Mouse (Mus musculus) embryonic facial prominence, embryonic 15.5 days (tissue): Measurements from ENCODE around the gene Epb42. TPM values are rescaled to one million over a fixed set of nuclear protein-coding genes. Genes with fewer than 3 reads are reported as not detected.

ENCODE experiments used
- ATAC-seq: fragments of 200-750 bp; cut with Nextera tagmentation; 2 replicates; pipeline ENCODE4 v1.8.0; 2017; ENCODE audit warnings: low read depth, moderate TSS enrichment; ENCODE audit not compliant: insufficient number of reproducible peaks, low FRiP score, low TSS enrichment
- H3K27ac ChIP-seq: fragments of 300-500 bp; sonication (generic); replicated peaks from 2 replicates; pipeline ENCODE4 v1.5.1; 2015; ENCODE audit warnings: mild to moderate bottlenecking, inconsistent platforms
- H3K27me3 ChIP-seq: fragments of 300-500 bp; sonication (generic); 2 replicates; pipeline ENCODE4 v1.6.1; 2015; ENCODE audit warnings: inconsistent platforms
- H3K36me3 ChIP-seq: fragments of 300-500 bp; sonication (generic); 2 replicates; pipeline ENCODE4 v1.6.1; 2015; ENCODE audit warnings: mild to moderate bottlenecking, inconsistent platforms
- H3K4me1 ChIP-seq: fragments of 300-500 bp; sonication (generic); 2 replicates; pipeline ENCODE4 v1.6.1; 2015; ENCODE audit warnings: inconsistent platforms
- H3K4me2 ChIP-seq: fragments of 300-500 bp; sonication (generic); replicated peaks from 2 replicates; pipeline ENCODE4 v1.6.1; 2015; ENCODE audit warnings: mild to moderate bottlenecking, inconsistent platforms
- H3K4me3 ChIP-seq: fragments of 300-500 bp; sonication (generic); replicated peaks from 2 replicates; pipeline ENCODE4 v1.5.1; 2015; ENCODE audit warnings: mild to moderate bottlenecking, inconsistent platforms
- H3K9ac ChIP-seq: fragments of 300-500 bp; sonication (generic); 2 replicates; pipeline ENCODE4 v1.6.1; 2015; ENCODE audit warnings: inconsistent platforms
- H3K9me3 ChIP-seq: fragments of 300-500 bp; sonication (generic); replicated peaks from 2 replicates; pipeline ENCODE4 v1.6.1; 2016; ENCODE audit warnings: inconsistent platforms
- WGBS: fragments of 180-500 bp; shearing (Covaris S2); methylation state at CpG from one replicate; pipeline ENCODE4 v1.1.7; 2015; 5-methylcytosine and 5-hydroxymethylcytosine counted together
- polyA plus RNA-seq: library from polyadenylated mRNA; unstranded; fragments of >200 nt; fragmentation: Nextera tagmentation; extraction: Ambion mirVana; gene quantifications from 2 replicates; pipeline ENCODE4 v1.2.1, GENCODE M21; 2015

Epb42 gene
- 0.26 and 0.69 TPM in 2 replicates for polyA plus RNA-seq

- Histone ChIP-seq H3K9me3 (no peaks in the 10 kb centered on the region), H3K36me3 (no peaks in the 10 kb centered on the region), H3K27me3 (no peaks in the 10 kb centered on the region), H3K9ac (no peak within 1 kb of the TSS), H3K4me3 (no peak within 1 kb of the TSS), H3K4me1 (no peaks in the 10 kb centered on the region), H3K4me2 (no peak within 1 kb of the TSS), H3K27ac (no peak within 1 kb of the TSS)
- 64% methylated on average over 5 of the region's 5 CpGs for WGBS
- no peak for ATAC-seq
These were observed at the start of gene Epb42 for GRCm38 (mm10) chr2:121036733-121037341. Gene Epb42, minus strand, starts transcription at chr2:121037072.

DNA sequence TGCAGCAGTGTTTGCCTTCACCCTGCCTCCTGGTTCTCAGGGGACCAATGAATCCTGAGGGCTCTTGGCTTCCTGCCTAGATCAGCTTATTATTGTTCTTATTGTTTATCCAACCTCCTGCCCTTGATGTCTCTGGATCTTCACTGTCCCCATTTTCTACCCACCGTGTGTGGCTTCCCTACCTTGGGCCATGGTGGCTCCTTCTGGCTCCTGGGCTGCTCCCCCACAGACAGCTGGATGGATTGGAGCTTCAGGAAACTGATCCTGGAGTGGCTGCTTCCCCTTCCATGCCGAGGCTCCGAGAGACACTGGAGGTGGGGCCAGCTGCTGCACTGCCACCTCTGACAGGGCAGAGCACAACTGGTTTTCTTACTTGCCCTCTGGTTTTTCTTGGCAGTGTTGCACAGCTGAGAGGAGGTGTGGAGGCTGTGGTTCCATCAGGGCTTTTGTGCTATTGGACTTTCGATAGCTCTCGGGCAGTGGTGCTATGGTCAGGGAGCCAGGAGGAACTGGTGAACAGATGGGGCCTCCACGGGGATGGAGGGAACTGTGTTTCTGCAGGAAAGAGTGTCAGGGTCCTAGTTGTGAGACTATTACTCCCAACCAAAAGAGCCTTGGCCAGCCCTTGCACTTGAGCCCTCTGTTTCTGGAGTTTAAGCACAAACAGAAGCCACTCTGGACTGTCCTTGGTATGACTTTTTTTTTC, 48.8 kb upstream of the Epb42 start, which contains the start of gene Tgm5:
Gene Tgm5, minus strand, starts transcription at position 362 of the 706 bp plus-strand sequence.
- H3K4me3 ChIP-seq, result no peak within 1 kb of the TSS
- H3K4me1 ChIP-seq, result no peaks in the 10 kb centered on the region
- no peak within 1 kb of the TSS for H3K27ac ChIP-seq
- H3K9me3 ChIP-seq, result no peaks in the 10 kb centered on the region
- WGBS, result 54% methylated on average over 6 of the region's 6 CpGs
- H3K36me3 ChIP-seq, result no peaks in the 10 kb centered on the region
- no peak for ATAC-seq
- no peaks in the 10 kb centered on the region for H3K27me3 ChIP-seq
- no peak within 1 kb of the TSS for H3K9ac ChIP-seq
- H3K4me2 ChIP-seq, result no peak within 1 kb of the TSS

- no peak overlapping the region for H3K27ac ChIP-seq
- no peak overlapping the region for H3K4me2 ChIP-seq
- no peak overlapping the region for H3K4me3 ChIP-seq
- no peak overlapping the region for H3K9ac ChIP-seq
- H3K9me3 ChIP-seq, result no peaks in the 10 kb centered on the region
- no peaks in the 10 kb centered on the region for H3K36me3 ChIP-seq
- H3K27me3 ChIP-seq, result no peaks in the 10 kb centered on the region
- 82% methylated on average over 1 of the region's 1 CpGs for WGBS
- no peaks in the 10 kb centered on the region for H3K4me1 ChIP-seq
- ATAC-seq, result no peak
These were observed 45.8 kb upstream of the Epb42 start for GRCm38 (mm10) chr2:121082626-121083025.

DNA sequence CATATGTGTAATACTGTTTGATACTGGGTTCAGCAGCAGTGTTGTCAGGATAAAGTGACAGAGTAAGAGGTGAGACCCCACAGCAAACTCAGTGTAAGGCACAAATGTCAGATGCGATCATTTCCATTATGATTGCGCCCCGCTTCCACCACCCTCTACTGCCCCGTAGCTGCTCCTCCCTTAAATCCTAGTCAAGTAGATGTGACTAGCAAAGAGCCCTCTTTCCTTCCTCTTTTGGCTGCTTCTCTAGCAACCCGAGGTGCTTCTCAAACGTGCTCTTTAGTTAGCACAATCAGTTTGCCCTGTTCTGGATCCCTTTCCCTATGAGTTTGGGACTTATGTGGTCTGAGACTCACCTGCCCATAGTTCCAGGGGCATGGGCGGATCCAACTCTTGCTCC, 37.9 kb upstream of the Epb42 start:
- H3K4me3 ChIP-seq, result no peak overlapping the region
- H3K9ac ChIP-seq, result no peak overlapping the region
- no peak overlapping the region for H3K27ac ChIP-seq
- no peak overlapping the region for H3K4me2 ChIP-seq
- no peaks in the 10 kb centered on the region for H3K27me3 ChIP-seq
- no peaks in the 10 kb centered on the region for H3K36me3 ChIP-seq
- no peak for ATAC-seq
- 72% methylated on average over 7 of the region's 7 CpGs for WGBS
- H3K4me1 ChIP-seq, result no peaks in the 10 kb centered on the region
- H3K9me3 ChIP-seq, result no peaks in the 10 kb centered on the region

DNA sequence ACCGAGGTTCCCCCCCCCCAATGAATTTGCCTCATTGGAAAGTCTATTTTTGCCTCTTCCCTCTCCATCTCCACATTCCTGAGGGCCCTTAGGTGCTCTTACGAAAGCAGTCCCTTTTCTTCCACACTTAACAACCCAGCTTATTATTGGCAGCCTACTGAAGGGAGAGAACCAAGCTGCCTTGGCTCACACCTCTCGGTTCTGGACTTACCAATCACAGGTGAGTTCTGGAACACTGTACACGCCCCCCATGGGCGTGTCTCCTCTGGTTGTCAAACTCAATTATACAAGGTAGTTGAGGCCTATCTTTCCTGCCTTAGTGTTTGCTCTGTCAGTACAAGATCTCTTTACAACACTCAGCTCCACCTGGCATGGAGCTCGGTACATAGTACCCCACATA, 35.0 kb upstream of the Epb42 start:
- Histone ChIP-seq H3K9ac (no peak overlapping the region), H3K27ac (no peak overlapping the region), H3K36me3 (no peaks in the 10 kb centered on the region), H3K9me3 (no peaks in the 10 kb centered on the region), H3K27me3 (no peaks in the 10 kb centered on the region), H3K4me3 (no peak overlapping the region), H3K4me1 (no peaks in the 10 kb centered on the region), H3K4me2 (no peak overlapping the region)
- ATAC-seq, result no peak
- 77% methylated on average over 6 of the region's 6 CpGs for WGBS

DNA sequence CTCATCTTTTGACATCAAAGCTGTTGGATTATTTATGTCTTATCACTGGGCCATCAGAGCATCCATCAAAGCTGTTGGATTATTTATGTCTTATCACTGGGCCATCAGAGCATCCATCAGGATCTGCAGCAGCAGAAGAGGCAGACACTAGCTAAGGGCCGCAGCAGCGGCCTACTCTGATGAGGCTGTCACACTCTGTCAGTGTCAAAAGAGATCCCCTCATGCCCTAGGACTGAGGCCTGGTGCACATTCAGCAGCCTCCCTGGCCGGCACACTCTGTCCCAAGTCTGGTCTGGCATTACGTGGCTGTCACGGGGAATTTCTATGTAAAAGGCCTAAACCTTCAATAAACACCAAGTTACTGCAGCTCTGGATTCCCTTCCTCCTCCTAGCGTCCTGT, 32.6 kb upstream of the Epb42 start:
- no peak overlapping the region for H3K4me3 ChIP-seq
- no peak overlapping the region for H3K27ac ChIP-seq
- no peaks in the 10 kb centered on the region for H3K36me3 ChIP-seq
- WGBS, result 67% methylated on average over 6 of the region's 6 CpGs
- no peak for ATAC-seq
- H3K4me2 ChIP-seq, result no peak overlapping the region
- no peaks in the 10 kb centered on the region for H3K9me3 ChIP-seq
- no peak overlapping the region for H3K9ac ChIP-seq
- no peaks in the 10 kb centered on the region for H3K4me1 ChIP-seq
- H3K27me3 ChIP-seq, result no peaks in the 10 kb centered on the region

- no peaks in the 10 kb centered on the region for H3K27me3 ChIP-seq
- no peak for ATAC-seq
- no peaks in the 10 kb centered on the region for H3K36me3 ChIP-seq
- no peak overlapping the region for H3K4me2 ChIP-seq
- no peaks in the 10 kb centered on the region for H3K9me3 ChIP-seq
- H3K27ac ChIP-seq, result no peak overlapping the region
- H3K4me1 ChIP-seq, result no peaks in the 10 kb centered on the region
- H3K9ac ChIP-seq, result no peak overlapping the region
- H3K4me3 ChIP-seq, result no peak overlapping the region
- WGBS, result 57% methylated on average over 4 of the region's 4 CpGs
These were observed 30.2 kb upstream of the Epb42 start for GRCm38 (mm10) chr2:121067116-121067515.

DNA sequence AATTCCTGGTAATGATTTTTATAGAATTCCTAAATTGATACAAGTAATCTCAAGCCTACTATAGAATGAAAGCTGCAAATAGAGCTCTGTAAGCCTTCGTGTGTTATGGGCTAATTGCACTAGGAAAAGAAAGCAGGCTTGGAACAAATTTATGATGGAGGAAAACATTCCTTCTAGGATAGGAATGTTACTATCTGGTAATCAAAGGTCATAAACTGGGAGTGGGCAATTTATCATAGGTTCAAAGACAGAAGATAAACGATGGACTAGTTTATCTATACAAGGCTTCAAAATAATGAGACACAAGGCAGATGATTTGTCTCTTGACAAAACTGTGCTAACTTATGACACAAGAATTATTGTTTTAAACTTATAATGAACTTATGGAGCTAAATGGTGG, 24.4 kb upstream of the Epb42 start:
- Histone ChIP-seq H3K27ac (no peak overlapping the region), H3K4me1 (no peaks in the 10 kb centered on the region), H3K9ac (no peak overlapping the region), H3K4me3 (no peak overlapping the region), H3K36me3 (no peaks in the 10 kb centered on the region), H3K9me3 (no peaks in the 10 kb centered on the region), H3K27me3 (no peaks in the 10 kb centered on the region), H3K4me2 (no peak overlapping the region)
- 85% methylated on average over 2 of the region's 2 CpGs for WGBS
- ATAC-seq, result no peak

DNA sequence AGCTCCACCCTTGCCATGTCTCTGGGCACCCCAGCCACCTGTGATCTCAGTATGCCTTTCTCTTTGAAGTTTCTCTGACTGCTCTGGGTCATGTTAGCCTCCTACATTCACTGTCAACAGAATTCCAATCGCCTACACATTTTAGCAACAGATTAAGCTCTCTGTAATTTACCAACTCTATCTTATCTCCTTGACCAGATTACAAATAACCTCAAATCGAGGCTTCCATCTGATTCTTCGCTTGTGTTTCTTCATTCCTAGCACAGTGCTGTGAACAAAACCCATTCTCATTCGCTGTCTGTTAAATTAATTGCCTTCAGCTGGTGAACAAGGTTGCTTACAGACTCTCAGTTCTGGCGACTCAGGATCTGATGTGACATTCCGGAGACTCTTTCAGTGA, 21.1 kb upstream of the Epb42 start:
- no peaks in the 10 kb centered on the region for H3K9me3 ChIP-seq
- WGBS, result 68% methylated on average over 6 of the region's 6 CpGs
- H3K4me3 ChIP-seq, result no peak overlapping the region
- no peaks in the 10 kb centered on the region for H3K4me1 ChIP-seq
- H3K9ac ChIP-seq, result no peak overlapping the region
- H3K27ac ChIP-seq, result no peak overlapping the region
- no peaks in the 10 kb centered on the region for H3K27me3 ChIP-seq
- H3K4me2 ChIP-seq, result no peak overlapping the region
- no peak for ATAC-seq
- no peaks in the 10 kb centered on the region for H3K36me3 ChIP-seq

DNA sequence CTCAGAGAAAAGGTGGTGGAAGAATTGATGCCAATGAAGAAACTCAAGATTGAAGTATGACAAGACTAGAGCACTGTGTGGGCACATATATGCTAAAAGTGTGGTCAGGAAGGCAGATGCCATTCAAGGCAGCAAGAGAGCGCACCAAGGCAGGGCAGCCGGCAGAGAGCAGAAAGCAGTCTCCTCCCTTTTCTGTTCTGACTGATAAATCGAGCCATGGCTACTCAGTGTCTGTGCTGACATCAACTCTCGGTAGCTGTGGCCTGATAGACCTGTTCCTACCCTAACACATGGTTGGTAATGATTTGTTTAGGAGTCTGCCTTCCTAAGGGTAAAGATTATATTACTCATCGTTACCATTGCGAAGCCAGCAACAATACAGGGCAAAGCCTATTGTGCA, 19.0 kb upstream of the Epb42 start:
- 80% methylated on average over 6 of the region's 6 CpGs for WGBS
- no peaks in the 10 kb centered on the region for H3K4me1 ChIP-seq

GRCm38 (mm10) chr2:121054060-121054459, 17.2 kb upstream of the Epb42 start:
- Histone ChIP-seq H3K4me2 (no peak overlapping the region), H3K36me3 (no peaks in the 10 kb centered on the region), H3K27ac (no peak overlapping the region), H3K9ac (no peak overlapping the region), H3K9me3 (no peaks in the 10 kb centered on the region), H3K4me3 (no peak overlapping the region), H3K4me1 (no peaks in the 10 kb centered on the region), H3K27me3 (no peaks in the 10 kb centered on the region)
- 67% methylated on average over 2 of the region's 2 CpGs for WGBS
- no peak for ATAC-seq

More for the DNA sequence above, 19.0 kb upstream of the Epb42 start:
- no peak overlapping the region for H3K9ac ChIP-seq
- H3K27ac ChIP-seq, result no peak overlapping the region
- H3K4me3 ChIP-seq, result no peak overlapping the region
- no peak overlapping the region for H3K4me2 ChIP-seq
- no peaks in the 10 kb centered on the region for H3K9me3 ChIP-seq
- H3K36me3 ChIP-seq, result no peaks in the 10 kb centered on the region
- no peaks in the 10 kb centered on the region for H3K27me3 ChIP-seq
- ATAC-seq, result no peak

DNA sequence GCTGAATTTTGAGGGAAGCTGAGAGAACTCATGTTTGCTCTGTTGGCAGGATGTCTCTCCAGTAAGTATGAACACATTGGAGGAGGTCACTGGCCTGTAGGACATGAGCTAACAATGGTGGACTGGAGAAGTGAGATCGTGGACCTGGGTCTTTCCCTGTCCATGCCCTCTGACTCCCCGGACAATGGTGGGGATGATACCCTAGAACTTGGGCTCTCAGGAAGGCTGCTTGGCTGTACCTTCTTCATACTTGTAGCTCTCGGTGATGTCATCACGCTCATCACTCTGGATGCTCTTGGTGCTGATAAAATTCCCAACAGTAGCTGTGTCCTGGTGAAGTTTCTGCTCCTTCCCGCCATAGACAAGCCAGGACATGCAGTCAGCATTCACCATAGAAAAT, 15.3 kb upstream of the Epb42 start:
- H3K27ac ChIP-seq, result no peak overlapping the region
- no peaks in the 10 kb centered on the region for H3K9me3 ChIP-seq
- no peaks in the 10 kb centered on the region for H3K27me3 ChIP-seq
- ATAC-seq, result no peak
- H3K4me1 ChIP-seq, result no peaks in the 10 kb centered on the region
- no peak overlapping the region for H3K4me3 ChIP-seq
- 86% methylated on average over 5 of the region's 5 CpGs for WGBS
- no peaks in the 10 kb centered on the region for H3K36me3 ChIP-seq
- no peak overlapping the region for H3K9ac ChIP-seq
- no peak overlapping the region for H3K4me2 ChIP-seq
